Comparison of ENCODE assay signal across 7 mouse cellular contexts in the genomic region with DNA sequence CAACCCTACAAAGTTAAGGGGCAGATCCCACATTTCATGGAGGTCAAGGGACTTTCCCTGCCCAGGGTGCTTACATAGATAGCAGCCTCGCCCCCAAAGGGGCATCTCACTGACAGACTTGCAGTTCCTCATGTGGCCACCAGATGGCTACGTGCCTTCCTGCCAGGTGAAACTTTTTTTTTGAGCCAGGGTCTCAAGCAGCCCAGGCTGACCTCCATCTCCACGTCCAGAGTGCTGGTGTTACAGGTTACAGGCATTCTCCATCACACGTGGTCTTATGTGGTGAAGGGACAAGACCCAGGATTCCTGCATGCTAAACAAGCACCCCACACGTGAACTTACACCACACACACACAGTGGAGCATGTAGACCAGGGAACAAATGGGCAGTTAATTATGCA. TPM values are rescaled to one million over a fixed set of nuclear protein-coding genes. Genes with fewer than 3 reads are reported as not detected.
A peak's percentile ranks its signal among the peaks of the same experiment; 100 is the strongest.
DNase-seq lines count a peak whose midpoint lies in the region; ATAC-seq and TF ChIP-seq lines count a peak whose summit lies in the region.

No protein-coding gene starts in this region.

- intact Hi-C loops in left cerebral cortex, postnatal 4 days (cut with DNase I): loop anchor here (5.0 to 10.0 kb wide), 2 partner anchors 80 to 203 kb away; a partner anchor contains a TSS

- H3K27me3 ChIP-seq in forebrain, embryonic 15.5 days: peaks cover 22% of the 10 kb centered on the region

- no peak overlapping the region for H3K4me2 ChIP-seq in forebrain, embryonic 15.5 days (replicated peaks)

- no peaks in the 10 kb centered on the region for H3K36me3 ChIP-seq in forebrain, embryonic 15.5 days

- 0 out of 2 replicates have a peak, but pooled peaks have one; percentile 40 for ATAC-seq in forebrain, embryonic 15.5 days (replicated peaks)

- no peak overlapping the region for H3K27ac ChIP-seq in forebrain, embryonic 15.5 days (replicated peaks)

- H3K4me3 ChIP-seq in forebrain, embryonic 15.5 days: no peak overlapping the region
- H3K4me3 ChIP-seq in lung, adult 2 months (replicated peaks; ENCODE audit: extremely low read depth, low read depth, low read length): no peak overlapping the region

- DNase-seq in left cerebral cortex, postnatal 4 days: peak; percentile 77
- no peak for DNase-seq in left cerebral cortex, adult 11 months (ENCODE audit: low spot score)
- DNase-seq in MN1 (ENCODE audit: low spot score): peak; percentile 82
- DNase-seq in c-Kit-positive CD71-positive TER-119-positive erythroid progenitor cells, embryonic 14.5 days (ENCODE audit: low spot score): peak; percentile 66
- peak; percentile 67 for DNase-seq in lung, adult 2 months
- peak; percentile 42 to 72 for DNase-seq in spleen, adult 18-20 months

- H3K9ac ChIP-seq in forebrain, embryonic 15.5 days (replicated peaks): no peak overlapping the region

- 1% methylated on average over 5 of the region's 5 CpGs for WGBS in forebrain, embryonic 15.5 days
- WGBS in lung, adult 2 months: 9% methylated on average over 5 of the region's 5 CpGs

- no peak for TF ChIP-seq POLR2A in lung, adult 2 months (IDR thresholded peaks at IDR 0.05; ENCODE audit: borderline replicate concordance, extremely low read depth, low read depth, low read length)

- no peaks in the 10 kb centered on the region for H3K9me3 ChIP-seq in forebrain, embryonic 15.5 days

- TF ChIP-seq CTCF in lung, adult 2 months (IDR thresholded peaks at IDR 0.05; ENCODE audit: insufficient read depth, low read length): peak; percentile 92

- peaks cover 15% of the 10 kb centered on the region for H3K4me1 ChIP-seq in forebrain, embryonic 15.5 days
- peaks cover 8% of the 10 kb centered on the region for H3K4me1 ChIP-seq in lung, adult 2 months (ENCODE audit: control insufficient read depth, insufficient read depth, low read length)

RNA-seq across cellular contexts. Expression of a gene that starts 5.3 kb away (rescaled TPM):
- 1 to 10 TPM; 2.0 to 2.1 TPM for total RNA-seq in left cerebral cortex, postnatal 4 days (2021)
- polyA plus RNA-seq in forebrain, embryonic 15.5 days (2015; fragmentation: Nextera tagmentation; extraction: Ambion mirVana): 0.48 and 0.55 TPM in 2 replicates
- 0.18 and 0.60 TPM in 2 replicates for polyA plus RNA-seq in lung, adult 2 months (2012; rRNA removed)

RNA-seq across cellular contexts. Expression of a gene that starts 5.7 kb away (rescaled TPM):
- 1 to 10 TPM in 1 of 2 experiments, under 1 TPM in 1; 0.72 to 1.8 TPM for total RNA-seq in left cerebral cortex, postnatal 4 days (2021)
- 0.38 and 0.87 TPM in 2 replicates for polyA plus RNA-seq in forebrain, embryonic 15.5 days (2015; fragmentation: Nextera tagmentation; extraction: Ambion mirVana)
- 2.8 and 4.3 TPM in 2 replicates for polyA plus RNA-seq in lung, adult 2 months (2012; rRNA removed)

RNA-seq across cellular contexts. Expression of a gene that starts 23.0 kb away (rescaled TPM):
- total RNA-seq in left cerebral cortex, postnatal 4 days (2021): 1 to 10 TPM; 3.0 to 3.3 TPM
- polyA plus RNA-seq in forebrain, embryonic 15.5 days (2015; fragmentation: Nextera tagmentation; extraction: Ambion mirVana): 1.7 and 1.8 TPM in 2 replicates
- 27.9 and 38.2 TPM in 2 replicates for polyA plus RNA-seq in lung, adult 2 months (2012; rRNA removed)

RNA-seq across cellular contexts. Expression of a gene that starts 45.3 kb away (rescaled TPM):
- under 1 TPM; 0.42 to 0.44 TPM for total RNA-seq in left cerebral cortex, postnatal 4 days (2021)
- 0.29 and 0.61 TPM in 2 replicates for polyA plus RNA-seq in forebrain, embryonic 15.5 days (2015; fragmentation: Nextera tagmentation; extraction: Ambion mirVana)
- polyA plus RNA-seq in lung, adult 2 months (2012; rRNA removed): 7.4 and 23.0 TPM in 2 replicates

RNA-seq across cellular contexts. Expression of a gene that starts 60.0 kb away (rescaled TPM):
- total RNA-seq in left cerebral cortex, postnatal 4 days (2021): 10 to 100 TPM; 73.7 to 74.9 TPM
- 107 and 112 TPM in 2 replicates for polyA plus RNA-seq in forebrain, embryonic 15.5 days (2015; fragmentation: Nextera tagmentation; extraction: Ambion mirVana)
- 58.1 and 71.6 TPM in 2 replicates for polyA plus RNA-seq in lung, adult 2 months (2012; rRNA removed)

Comparison
In these comparisons a context has a peak if more than half of its experiments do, and no peak if none do; other contexts are left out.
1. RNA of a gene that starts 23.0 kb away (polyA plus RNA-seq): 27.9 to 38.2 TPM in lung, adult 2 months; 1.7 to 1.8 TPM in forebrain, embryonic 15.5 days; every median in the first group is over 10 times any median in the second.